Mouse (Mus musculus): ENCODE results near the gene Ugt1a1.

DNA sequence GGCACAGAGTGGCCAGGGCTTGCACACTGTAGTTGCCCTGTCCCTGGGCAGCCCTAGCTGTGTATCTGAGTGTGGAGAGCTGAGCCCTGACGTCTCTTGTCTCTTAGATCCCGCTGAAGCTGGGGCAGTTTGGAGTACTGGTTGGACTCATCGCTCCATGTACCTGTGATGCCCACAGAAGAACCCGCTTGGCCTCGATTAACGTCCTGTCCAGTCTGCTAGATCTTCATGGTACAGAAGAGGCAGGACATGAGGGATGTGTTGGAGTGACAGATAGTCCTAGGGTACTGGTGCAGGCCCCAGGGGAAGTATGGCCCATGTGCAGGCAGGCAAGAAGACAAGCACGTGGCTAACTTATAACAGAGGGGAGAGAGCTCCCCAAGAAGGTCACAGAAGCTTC lies 37.8 kb downstream of the Ugt1a1 start:
- TF ChIP-seq CTCF (conservative IDR thresholded peaks at IDR 0.05; ENCODE audit: insufficient read depth, insufficient read length, low read depth, low read length) (no peak), POLR2A (IDR thresholded peaks at IDR 0.05; ENCODE audit: low read depth, low read length) (no peak)
